Mouse (Mus musculus) erythroblast, embryonic 14.5 days (primary cell): ENCODE data around the gene Stac.

Source experiments
- GATA1 ChIP-seq: IDR thresholded peaks from 2 replicates; pipeline ENCODE4 v1.6.1; 2012; ENCODE audit warnings: low read length, inconsistent platforms, mixed read lengths
- TAL1 ChIP-seq: IDR thresholded peaks from 3 replicates; pipeline ENCODE4 v1.6.1; 2012; ENCODE audit warnings: low read length, inconsistent platforms, mixed read lengths

DNA sequence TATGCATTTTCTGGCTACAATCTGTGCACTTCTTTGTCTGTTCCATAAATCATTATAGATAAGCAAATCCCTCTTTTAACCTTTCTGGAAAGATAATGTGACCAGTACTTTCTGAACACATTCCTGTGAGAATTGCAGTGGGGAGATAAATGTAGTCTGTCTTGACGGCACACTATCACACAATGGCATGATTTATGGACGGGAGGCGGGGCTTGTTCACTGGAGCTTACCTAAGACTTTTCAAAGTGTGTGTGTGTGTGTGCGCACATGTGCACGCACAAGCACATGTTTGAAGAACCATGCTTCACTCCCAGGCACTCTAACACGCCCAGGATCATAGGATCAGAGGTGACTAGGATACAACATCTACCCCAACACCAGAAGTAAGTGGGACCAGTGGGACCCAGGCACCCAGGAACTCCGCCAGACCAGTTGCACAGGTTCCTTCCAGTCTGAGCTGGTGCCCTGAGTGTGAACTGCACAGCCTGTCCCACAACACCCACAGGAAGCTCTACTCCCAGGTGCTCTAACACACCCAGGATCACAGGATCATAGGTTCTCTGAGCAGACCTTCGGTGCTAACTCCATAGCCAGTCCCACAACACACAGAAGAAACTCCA, 154.6 kb downstream of the Stac start:
- TF ChIP-seq GATA1 (no peak), TAL1 (no peak)
